Mouse (Mus musculus) testis, postnatal 14 days (tissue): ENCODE results near the gene 1700001F09Rik.
"Not testable (repeated sequence)": the region's sequence is repeated elsewhere in the genome, so short reads cannot be mapped to it uniquely, and the experiment has no call there.

Experiments
- DNase-seq: peaks from one replicate; pipeline ENCODE4 v3.0.0; 2021; ENCODE audit warnings: low spot score

The 1700001F09Rik gene

DNA sequence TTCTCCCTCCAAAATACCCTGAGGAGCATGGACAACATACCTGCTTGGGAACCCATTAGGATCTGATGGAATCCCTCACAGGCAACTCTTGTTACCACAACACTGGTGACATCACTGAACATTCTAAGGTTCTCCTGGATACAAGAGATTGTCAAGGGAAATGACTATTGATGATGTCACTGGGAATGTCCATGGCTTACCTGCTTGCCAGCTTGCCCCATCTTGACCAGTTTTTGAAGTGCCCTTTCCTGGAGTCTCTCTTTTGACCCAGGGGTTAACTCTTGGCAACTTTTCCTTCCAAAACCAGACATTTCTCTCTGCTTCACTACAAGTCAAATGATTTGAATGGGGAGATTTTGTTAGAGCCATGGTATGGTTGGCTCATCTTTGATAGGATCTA, at the start of gene 1700001F09Rik:
Gene 1700001F09Rik, minus strand, starts transcription at position 101 of the 400 bp plus-strand sequence.
- not testable (repeated sequence) for DNase-seq

DNA sequence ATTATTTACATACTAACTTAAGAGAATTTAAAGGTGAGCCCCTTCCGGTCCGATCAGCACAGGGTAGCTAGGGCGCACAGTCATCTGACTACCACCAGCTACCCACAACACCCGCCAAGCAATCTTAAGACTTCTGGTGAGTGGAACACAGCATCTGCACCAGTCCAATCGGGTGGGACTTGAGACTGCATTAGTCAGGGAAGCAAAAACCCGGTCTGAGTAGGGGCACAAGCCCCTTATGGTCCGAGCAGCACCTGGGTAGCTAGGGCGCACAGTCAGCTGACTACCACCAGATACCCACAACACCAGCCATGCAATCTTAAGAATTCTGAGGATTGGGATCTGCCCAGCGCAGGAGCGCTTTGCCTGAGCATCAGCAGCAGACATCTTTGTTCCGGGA, 14.1 kb upstream of the 1700001F09Rik start:
- not testable (repeated sequence) for DNase-seq

DNA sequence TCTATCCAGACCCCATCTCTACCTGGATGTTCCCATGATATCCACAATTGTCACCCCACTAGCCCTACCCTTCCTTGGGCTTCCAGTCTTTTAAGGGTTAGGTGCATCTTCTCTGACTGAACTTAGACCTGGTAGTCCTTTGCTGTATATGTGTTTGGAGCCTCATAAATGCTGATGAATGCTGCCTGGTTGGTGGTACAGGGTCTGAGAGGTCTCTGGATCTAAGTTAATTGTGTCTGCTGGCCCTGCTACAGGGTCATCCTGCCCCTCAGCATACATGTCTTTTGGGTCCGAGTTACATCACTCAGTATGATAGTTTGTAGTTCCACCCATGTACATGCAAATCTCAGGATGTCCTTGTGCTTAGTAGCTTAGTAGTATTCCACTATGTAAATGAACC, 11.6 kb upstream of the 1700001F09Rik start:
- not testable (repeated sequence) for DNase-seq

DNA sequence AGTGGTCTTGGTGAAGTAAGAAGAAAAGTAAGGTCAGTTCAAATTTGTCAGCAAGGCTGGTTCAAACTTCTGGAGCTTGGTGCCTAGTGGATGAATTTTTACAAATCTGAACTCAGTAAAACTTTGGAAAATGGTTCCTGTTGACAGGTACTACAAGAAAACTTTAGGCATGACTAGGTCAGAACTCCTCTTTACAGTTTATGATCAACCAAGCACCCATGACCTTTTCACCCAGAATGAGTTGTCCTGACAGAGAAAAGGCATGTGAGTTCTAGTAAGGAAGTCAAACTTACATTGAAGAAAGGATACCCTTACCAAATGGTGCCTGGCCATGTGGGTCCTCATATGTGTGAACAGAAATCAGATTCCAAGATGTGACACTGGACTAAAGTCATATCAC, 9.9 kb upstream of the 1700001F09Rik start:
- DNase-seq, result not testable (repeated sequence)

DNA sequence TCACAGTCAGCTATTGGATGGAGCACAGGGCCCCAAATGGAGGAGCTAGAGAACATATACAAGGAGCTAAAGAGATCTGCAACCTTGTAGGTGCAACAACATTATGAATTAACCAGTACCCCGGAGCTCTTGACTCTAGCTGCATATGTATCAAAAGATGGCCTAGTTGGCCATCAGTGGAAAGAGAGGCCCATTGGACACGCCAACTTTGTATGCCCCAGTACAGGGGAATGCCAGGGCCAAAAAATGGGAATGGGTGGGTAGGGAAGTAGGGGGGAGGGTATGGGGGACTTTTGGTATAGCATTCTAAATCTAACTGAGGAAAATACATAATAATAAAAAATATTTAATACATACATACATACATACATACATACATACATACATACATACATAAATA, 5.3 kb upstream of the 1700001F09Rik start:
- DNase-seq, result not testable (repeated sequence)

DNA sequence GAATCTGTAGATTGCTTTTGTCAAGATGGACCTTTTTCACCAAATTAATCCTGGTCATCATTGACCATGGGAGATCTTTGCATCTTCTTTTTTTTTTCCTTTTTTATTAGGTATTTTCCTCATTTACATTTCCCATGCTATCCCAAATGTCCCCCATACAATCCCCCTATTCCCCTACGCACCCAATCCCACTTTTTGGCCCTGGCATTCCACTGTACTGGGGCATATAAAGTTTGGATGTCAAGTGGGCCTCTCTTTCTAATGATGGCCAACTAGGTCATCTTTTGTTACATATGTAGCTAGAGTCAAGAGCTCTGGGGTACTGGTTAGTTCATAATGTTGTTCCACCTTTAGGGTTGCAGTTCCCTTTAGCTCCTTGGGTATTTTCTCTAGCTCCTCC, 10.0 kb downstream of the 1700001F09Rik start:
- DNase-seq, result not testable (repeated sequence)

DNA sequence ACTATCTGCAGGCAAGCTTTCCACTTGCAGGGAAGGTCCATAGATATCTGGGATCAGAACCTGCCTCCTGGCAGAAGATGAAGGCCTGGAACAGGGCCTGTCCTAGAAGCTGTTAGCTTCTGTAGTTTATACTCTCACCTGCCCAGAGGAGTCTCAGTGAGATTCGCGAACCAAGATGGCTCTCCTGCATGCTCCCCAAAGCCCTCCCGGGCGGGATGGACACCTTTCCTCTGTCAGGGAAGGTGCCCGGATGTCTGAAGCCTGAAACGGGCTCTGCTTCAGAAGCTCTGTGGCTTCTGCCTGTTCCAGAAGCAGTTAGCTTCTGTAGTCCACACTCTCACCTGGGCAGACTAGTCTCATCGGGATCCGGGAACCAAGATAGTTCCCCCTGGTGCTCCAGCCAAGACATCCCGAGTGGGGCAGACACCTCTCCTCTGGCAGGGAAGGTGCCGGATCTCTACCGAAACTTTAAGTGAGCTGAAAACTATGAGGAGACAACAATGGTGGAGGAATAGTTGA, 16.2 kb downstream of the 1700001F09Rik start:
- not testable (repeated sequence) for DNase-seq

DNA sequence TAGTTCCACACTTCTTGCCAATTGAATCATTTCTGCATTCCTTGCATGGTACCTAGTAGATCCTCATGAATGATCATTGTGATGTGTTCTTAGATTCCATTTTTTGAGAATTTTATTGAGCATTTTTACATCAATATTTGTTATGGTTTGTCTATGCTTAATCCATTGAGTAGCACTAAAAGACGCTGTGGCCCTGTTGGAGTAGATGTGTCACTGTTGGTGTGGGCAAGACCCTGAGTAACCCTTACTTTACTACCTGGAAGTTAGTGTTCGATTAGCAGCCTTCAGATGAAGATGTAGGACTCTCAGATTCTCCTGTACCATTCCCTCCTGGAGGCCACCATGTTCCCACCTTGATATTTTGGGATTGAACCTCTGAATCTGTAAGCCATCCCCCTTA, 19.0 kb downstream of the 1700001F09Rik start:
- not testable (repeated sequence) for DNase-seq

DNA sequence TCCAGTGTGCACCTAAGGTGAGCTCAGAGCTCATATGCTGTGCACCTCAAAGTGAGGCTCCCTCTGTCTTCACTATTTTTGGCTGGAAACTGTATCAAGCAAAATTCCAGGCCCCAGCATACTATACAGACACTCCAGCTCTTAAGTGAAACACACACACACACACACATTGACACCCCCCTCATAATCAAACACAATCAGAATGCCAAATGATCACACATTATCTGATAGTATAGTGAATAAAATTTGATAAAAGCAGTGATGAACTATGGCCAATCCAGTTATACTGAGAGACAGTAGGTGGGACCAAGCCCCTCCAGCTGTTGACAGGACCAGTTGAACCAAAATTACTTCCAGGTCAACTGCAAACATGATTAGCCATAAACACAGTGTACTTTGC, 28.1 kb downstream of the 1700001F09Rik start:
- not testable (repeated sequence) for DNase-seq

DNA sequence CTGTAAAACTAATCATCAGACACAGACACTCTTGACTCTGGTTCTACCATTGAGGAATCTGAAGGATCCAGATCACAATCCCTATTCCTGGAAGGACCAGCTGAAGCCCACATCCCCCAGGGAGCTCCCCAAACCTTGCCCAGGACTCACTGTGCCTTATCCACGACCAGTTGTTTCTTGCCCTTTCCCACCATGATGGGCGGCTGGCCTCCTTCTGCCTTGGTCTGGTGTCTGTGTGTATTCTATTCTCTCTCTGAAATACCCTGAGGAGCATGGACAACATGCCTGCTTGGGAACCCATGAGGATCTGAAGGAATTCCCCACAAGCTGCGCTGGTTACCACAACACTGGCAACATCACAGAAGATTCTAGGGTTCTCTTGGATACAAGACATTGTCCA, 54.1 kb downstream of the 1700001F09Rik start, which contains the start of gene Gm8127:
Gene Gm8127, minus strand, starts transcription at position 330 of the 400 bp plus-strand sequence.
- not testable (repeated sequence) for DNase-seq
